Mouse (Mus musculus) ES-E14 (cell line): ENCODE data around the gene Ntrk2. TPM values are rescaled to one million over a fixed set of nuclear protein-coding genes. Genes with fewer than 3 reads are reported as not detected.

Experiments used
- DNase-seq: peaks from one replicate; pipeline ENCODE4 v3.0.0-alpha.2; 2013; ENCODE audit warnings: low read depth, low spot score
- H3K27ac ChIP-seq: 2 replicates; pipeline ENCODE4 v1.5.1; 2012; ENCODE audit warnings: low read depth, mild to moderate bottlenecking, low read length, moderate library complexity, mixed read lengths; ENCODE audit not compliant: poor library complexity, insufficient read depth, severe bottlenecking
- H3K36me3 ChIP-seq: 2 replicates; pipeline ENCODE4 v1.6.1; 2012; ENCODE audit warnings: mild to moderate bottlenecking, low read length, moderate library complexity, mixed read lengths; ENCODE audit not compliant: control insufficient read depth, poor library complexity, insufficient read depth, severe bottlenecking
- H3K4me1 ChIP-seq, 2 experiments: fragments of 150-350 bp in 1 of 2; sonication (generic) in 1 of 2; 2 replicates each; pipeline ENCODE4 v1.6.1; 2012; ENCODE audit warnings: low read length in 2 of 2, mild to moderate bottlenecking in 1 of 2, mixed read lengths in 1 of 2; ENCODE audit not compliant: control insufficient read depth in 2 of 2, insufficient read depth in 2 of 2, poor library complexity in 1 of 2
- H3K4me3 ChIP-seq, 2 experiments: fragments of 150-350 bp in 1 of 2; sonication (generic) in 1 of 2; 2 replicates each; pipeline ENCODE4 v1.5.1; 2012; ENCODE audit warnings: low read length in 2 of 2, low read depth in 1 of 2, mild to moderate bottlenecking in 1 of 2, mixed read lengths in 1 of 2; ENCODE audit not compliant: insufficient read depth in 1 of 2, poor library complexity in 1 of 2, severe bottlenecking in 1 of 2
- H3K9ac ChIP-seq: 2 replicates; pipeline ENCODE4 v1.6.1; 2012; ENCODE audit warnings: low read depth, mild to moderate bottlenecking, low read length, mixed read lengths; ENCODE audit not compliant: poor library complexity, insufficient read depth, severe bottlenecking
- H3K9me3 ChIP-seq: fragments of 150-350 bp; sonication (generic); 2 replicates; pipeline ENCODE4 v1.6.1; 2012; ENCODE audit warnings: low read depth, mild to moderate bottlenecking, low read length; ENCODE audit not compliant: control insufficient read depth, insufficient read depth
- CHD2 ChIP-seq: IDR thresholded peaks from 2 replicates; pipeline ENCODE4 v1.6.1; 2014; ENCODE audit warnings: mild to moderate bottlenecking, low read depth, low read length, inconsistent platforms
- HCFC1 ChIP-seq: IDR thresholded peaks from 2 replicates; pipeline ENCODE4 v1.6.1; 2012; ENCODE audit warnings: low read length, inconsistent platforms, borderline replicate concordance; ENCODE audit not compliant: insufficient read depth
- MAFK ChIP-seq: IDR thresholded peaks from 2 replicates; pipeline ENCODE4 v1.6.1; 2014; ENCODE audit warnings: mild to moderate bottlenecking, low read depth, low read length, inconsistent platforms; ENCODE audit not compliant: insufficient read depth
- ZC3H11A ChIP-seq: IDR thresholded peaks from 2 replicates; pipeline ENCODE4 v1.6.1; 2012; ENCODE audit warnings: low read depth, mild to moderate bottlenecking, inconsistent platforms, low read length, borderline replicate concordance
- ZNF384 ChIP-seq: IDR thresholded peaks from 2 replicates; pipeline ENCODE4 v1.6.1; 2012; ENCODE audit warnings: low read depth, low read length, inconsistent platforms
- in situ Hi-C, 2 experiments: fragments of 600-800 bp; cut with MboI; formaldehyde crosslinking; loops; one replicate each; pipeline ENCODE4 v1.15.1; 2025; ENCODE audit warnings: low sequenced_read_pairs in 2 of 2, inconsistent platforms in 1 of 2; ENCODE audit not compliant: unreplicated experiment in 2 of 2
- total RNA-seq: library from RNA; depleted of rRNA; stranded (reverse); fragments of 300-350 nt; gene quantifications from 2 replicates; pipeline ENCODE4 v1.2.3, GENCODE M21; 2012

Gene Ntrk2
- total RNA-seq, 1 experiment: 5.0 TPM

GRCm38 (mm10) chr13:58935956-58936495, 129.7 kb downstream of the Ntrk2 start:
- no peak overlapping the region for H3K9ac ChIP-seq
- no peak for DNase-seq
- H3K36me3 ChIP-seq: no peaks in the 10 kb centered on the region
- H3K9me3 ChIP-seq: no peaks in the 10 kb centered on the region
- in situ Hi-C loops: no loop called here
- H3K4me1 ChIP-seq: peaks cover 2 to 11% of the 10 kb centered on the region in 2 experiments; a peak in 2 of 4 replicates
- no peak for TF ChIP-seq ZNF384
- TF ChIP-seq ZC3H11A: no peak
- TF ChIP-seq MAFK: no peak
- TF ChIP-seq HCFC1: no peak
- no peak for TF ChIP-seq CHD2
- H3K4me3 ChIP-seq: no peak overlapping the region
- H3K27ac ChIP-seq: no peak overlapping the region

DNA sequence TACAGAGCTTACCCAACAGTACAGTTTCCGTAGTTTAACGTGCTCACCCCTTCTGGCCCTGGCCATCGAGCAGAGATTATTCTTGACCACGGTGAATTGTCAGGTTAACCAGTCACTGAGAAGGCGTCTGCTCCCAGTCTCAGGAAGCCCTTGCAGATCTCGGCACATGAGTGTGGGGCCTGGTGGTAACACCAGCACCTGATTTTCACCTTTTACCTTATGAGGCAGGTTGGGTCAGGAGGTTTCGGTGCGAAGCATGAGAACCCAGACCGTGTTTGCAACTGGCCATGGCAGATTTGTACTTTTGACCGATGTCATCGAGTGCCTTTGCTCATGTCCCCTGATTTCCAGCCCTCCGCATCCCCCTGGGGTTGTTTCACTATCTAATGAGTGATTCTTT, 131.5 kb downstream of the Ntrk2 start:
- no peak for DNase-seq
- in situ Hi-C loops: no loop called here
- H3K9ac ChIP-seq: no peak overlapping the region
- no peak overlapping the region for H3K27ac ChIP-seq
- no peak for TF ChIP-seq HCFC1
- TF ChIP-seq ZNF384: no peak
- no peak for TF ChIP-seq ZC3H11A
- no peak for TF ChIP-seq MAFK
- TF ChIP-seq CHD2: no peak
- no peaks in the 10 kb centered on the region for H3K9me3 ChIP-seq
- no peak overlapping the region for H3K4me3 ChIP-seq
- H3K4me1 ChIP-seq: peaks cover 4 to 16% of the 10 kb centered on the region in 2 experiments; a peak in 2 of 4 replicates
- H3K36me3 ChIP-seq: no peaks in the 10 kb centered on the region

DNA sequence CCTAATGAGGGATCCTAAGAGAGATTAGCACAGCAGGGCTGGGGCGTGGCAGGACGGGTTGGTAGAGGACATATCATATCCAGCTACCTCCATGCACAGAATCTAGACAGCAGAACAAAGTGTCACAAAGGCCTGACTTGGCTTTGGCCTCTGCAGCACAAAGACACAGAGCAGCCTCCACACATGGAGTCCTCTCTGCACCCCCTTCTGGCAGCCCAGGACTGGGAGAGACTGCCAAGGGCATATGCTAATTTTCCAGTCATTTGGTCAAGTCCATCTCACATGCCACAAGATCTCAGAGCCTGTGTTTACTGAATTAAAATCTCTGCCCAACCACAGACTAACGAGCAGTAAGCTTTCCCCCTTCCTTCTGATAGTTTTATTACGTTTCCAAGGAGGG, 132.1 kb downstream of the Ntrk2 start:
- peaks cover 4 to 16% of the 10 kb centered on the region in 2 experiments; a peak in 2 of 4 replicates for H3K4me1 ChIP-seq
- no peaks in the 10 kb centered on the region for H3K9me3 ChIP-seq
- H3K4me3 ChIP-seq: no peak overlapping the region
- no peak for DNase-seq
- TF ChIP-seq CHD2 (no peak), ZC3H11A (no peak), MAFK (no peak)
- H3K9ac ChIP-seq: no peak overlapping the region
- in situ Hi-C loops: no loop called here
- no peak overlapping the region for H3K27ac ChIP-seq
- no peaks in the 10 kb centered on the region for H3K36me3 ChIP-seq

GRCm38 (mm10) chr13:58940208-58940607, 133.8 kb downstream of the Ntrk2 start:
- no peak overlapping the region for H3K27ac ChIP-seq
- no peak for TF ChIP-seq CHD2
- no peak for TF ChIP-seq ZNF384
- no peak for TF ChIP-seq HCFC1
- no peak for TF ChIP-seq ZC3H11A
- TF ChIP-seq MAFK: no peak
- no peak overlapping the region for H3K9ac ChIP-seq
- in situ Hi-C loops: no loop called here
- peaks cover 4 to 16% of the 10 kb centered on the region in 2 experiments; a peak in 2 of 4 replicates for H3K4me1 ChIP-seq
- H3K9me3 ChIP-seq: no peaks in the 10 kb centered on the region
- no peaks in the 10 kb centered on the region for H3K36me3 ChIP-seq
- DNase-seq: no peak
- H3K4me3 ChIP-seq: no peak overlapping the region
